Mouse (Mus musculus) heart, embryonic 16.5 days (tissue): ENCODE measurements at regions not wholly inside any gene's neighbourhood (a gene's known extent, or its start where the extent isn't known, plus 50 kb on each side); places are given as distances from the start of the nearest gene placed in this dataset.

ENCODE experiments used
- ATAC-seq: fragments of 200-750 bp; cut with Nextera tagmentation; replicated peaks from 2 replicates; pipeline ENCODE4 v1.8.0; 2017; ENCODE audit warnings: moderate number of reproducible peaks; ENCODE audit not compliant: insufficient read depth, low FRiP score; ENCODE audit errors: extremely low read depth
- H3K27ac ChIP-seq: fragments of 300-500 bp; sonication (generic); 2 replicates; pipeline ENCODE4 v1.5.1; 2014; ENCODE audit warnings: mild to moderate bottlenecking, low read length, control low read depth, moderate library complexity
- H3K27me3 ChIP-seq: fragments of 300-500 bp; sonication (generic); 2 replicates; pipeline ENCODE4 v1.6.1; 2014; ENCODE audit warnings: low read length, mixed read lengths; ENCODE audit not compliant: control insufficient read depth, insufficient read depth
- H3K36me3 ChIP-seq: fragments of 300-500 bp; sonication (generic); 2 replicates; pipeline ENCODE4 v1.6.1; 2014; ENCODE audit not compliant: control insufficient read depth, insufficient read depth
- H3K4me1 ChIP-seq: fragments of 300-500 bp; sonication (generic); 2 replicates; pipeline ENCODE4 v1.6.1; 2014; ENCODE audit warnings: low read length, mixed read lengths; ENCODE audit not compliant: control insufficient read depth, insufficient read depth
- H3K4me2 ChIP-seq: fragments of 300-500 bp; sonication (generic); 2 replicates; pipeline ENCODE4 v1.6.1; 2014; ENCODE audit warnings: low read depth, mild to moderate bottlenecking, control low read depth, low read length
- H3K4me3 ChIP-seq: fragments of 300-500 bp; sonication (generic); 2 replicates; pipeline ENCODE4 v1.5.1; 2014; ENCODE audit warnings: mild to moderate bottlenecking, control low read depth, low read length
- H3K9ac ChIP-seq: fragments of 300-500 bp; sonication (generic); 2 replicates; pipeline ENCODE4 v1.6.1; 2014; ENCODE audit warnings: low read length, control low read depth
- H3K9me3 ChIP-seq: fragments of 300-500 bp; sonication (generic); replicated peaks from 2 replicates; pipeline ENCODE4 v1.6.1; 2016; ENCODE audit warnings: low read length; ENCODE audit not compliant: control insufficient read depth
- WGBS: fragments of 180-500 bp; shearing (Covaris S2); extraction: QIAGEN DNeasy Blood & Tissue Kit; methylation state at CpG from one replicate; pipeline ENCODE4 v1.1.7; 2014; 5-methylcytosine and 5-hydroxymethylcytosine counted together

GRCm38 (mm10) chr10:68606848-68607247 lies 65.2 kb upstream of the Cabcoco1 start:
- H3K27me3 ChIP-seq = no peaks in the 10 kb centered on the region
- H3K27ac ChIP-seq = no peak overlapping the region
- H3K9me3 ChIP-seq = 0 out of 2 replicates have a peak, but pooled peaks cover 2% of the 10 kb centered on the region
- no peak overlapping the region for H3K4me3 ChIP-seq
- H3K36me3 ChIP-seq = no peaks in the 10 kb centered on the region
- no peaks in the 10 kb centered on the region for H3K4me1 ChIP-seq
- no peak overlapping the region for H3K9ac ChIP-seq
- ATAC-seq = no peak
- 59% methylated on average over 2 of the region's 2 CpGs for WGBS
- H3K4me2 ChIP-seq = no peak overlapping the region

DNA sequence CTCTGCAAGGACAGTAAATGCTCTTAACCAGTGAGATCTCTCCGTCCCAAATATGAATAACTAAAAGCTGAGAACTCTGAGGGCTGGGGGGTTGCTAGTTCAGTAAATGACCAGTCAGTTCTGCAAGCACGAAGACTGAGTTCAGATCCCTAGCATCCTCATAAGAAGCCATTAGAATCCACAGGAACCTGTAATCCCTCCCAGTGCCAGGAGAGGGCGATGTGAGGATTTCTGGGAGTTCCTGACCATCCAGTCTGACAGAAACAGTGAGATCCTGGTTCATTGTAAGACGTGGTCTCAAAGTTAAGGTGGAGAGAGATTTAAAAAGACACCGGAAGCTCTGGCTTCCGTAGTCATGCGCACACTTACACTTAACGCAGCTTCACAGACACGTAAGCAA lies 70.2 kb upstream of the Cabcoco1 start:
- H3K4me3 ChIP-seq = no peak overlapping the region
- H3K36me3 ChIP-seq = no peaks in the 10 kb centered on the region
- ATAC-seq = no peak
- H3K4me1 ChIP-seq = no peaks in the 10 kb centered on the region
- no peak overlapping the region for H3K27ac ChIP-seq
- 0 out of 2 replicates have a peak, but pooled peaks cover 2% of the 10 kb centered on the region for H3K9me3 ChIP-seq
- no peak overlapping the region for H3K9ac ChIP-seq
- 79% methylated on average over 9 of the region's 9 CpGs for WGBS
- no peaks in the 10 kb centered on the region for H3K27me3 ChIP-seq
- H3K4me2 ChIP-seq = no peak overlapping the region

GRCm38 (mm10) chr10:68612727-68613126 lies 71.0 kb upstream of the Cabcoco1 start:
- Histone ChIP-seq H3K27me3 (no peaks in the 10 kb centered on the region), H3K4me2 (no peak overlapping the region), H3K4me3 (no peak overlapping the region), H3K4me1 (no peaks in the 10 kb centered on the region), H3K9me3 (0 out of 2 replicates have a peak, but pooled peaks cover 2% of the 10 kb centered on the region), H3K36me3 (no peaks in the 10 kb centered on the region), H3K27ac (no peak overlapping the region), H3K9ac (no peak overlapping the region)
- WGBS = 76% methylated on average over 3 of the region's 3 CpGs
- ATAC-seq = no peak

- WGBS = 86% methylated on average over 5 of the region's 5 CpGs
- Histone ChIP-seq H3K4me2 (no peak overlapping the region), H3K27ac (no peak overlapping the region), H3K36me3 (no peaks in the 10 kb centered on the region), H3K9ac (no peak overlapping the region), H3K9me3 (no peaks in the 10 kb centered on the region), H3K4me1 (no peaks in the 10 kb centered on the region), H3K27me3 (no peaks in the 10 kb centered on the region), H3K4me3 (no peak overlapping the region)
- no peak for ATAC-seq
Measured at GRCm38 (mm10) chr10:68623786-68624185, 82.1 kb upstream of the Cabcoco1 start.

GRCm38 (mm10) chr10:68625329-68625728 lies 83.6 kb upstream of the Cabcoco1 start:
- Histone ChIP-seq H3K4me2 (no peak overlapping the region), H3K9me3 (no peaks in the 10 kb centered on the region), H3K27me3 (no peaks in the 10 kb centered on the region), H3K4me3 (no peak overlapping the region), H3K4me1 (no peaks in the 10 kb centered on the region), H3K9ac (no peak overlapping the region), H3K27ac (no peak overlapping the region), H3K36me3 (no peaks in the 10 kb centered on the region)
- no peak for ATAC-seq
- 49% methylated on average over 5 of the region's 5 CpGs for WGBS

DNA sequence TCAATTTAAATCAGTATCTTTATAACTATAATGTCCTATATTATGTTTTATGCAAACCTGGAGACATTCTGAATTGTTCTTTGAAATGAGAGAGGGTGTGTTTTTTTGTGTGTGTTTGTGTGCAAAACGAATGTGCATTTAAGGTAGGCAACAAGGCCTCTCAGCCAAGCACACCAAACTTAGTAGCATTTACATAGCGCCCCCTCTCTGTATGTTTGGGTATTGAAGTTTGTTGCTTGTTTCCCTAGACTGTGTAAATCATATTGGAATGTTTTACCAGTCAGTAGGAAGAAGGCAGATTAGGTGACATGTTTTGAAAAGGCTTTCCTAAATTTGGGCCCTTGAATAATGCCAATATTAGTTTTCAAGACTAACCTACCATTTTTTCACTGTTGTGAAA lies 84.1 kb upstream of the Cabcoco1 start:
- no peaks in the 10 kb centered on the region for H3K36me3 ChIP-seq
- H3K9me3 ChIP-seq = no peaks in the 10 kb centered on the region
- no peak overlapping the region for H3K9ac ChIP-seq
- no peak overlapping the region for H3K4me3 ChIP-seq
- no peak overlapping the region for H3K4me2 ChIP-seq
- no peaks in the 10 kb centered on the region for H3K4me1 ChIP-seq
- WGBS = 40% methylated on average over 2 of the region's 2 CpGs
- H3K27me3 ChIP-seq = no peaks in the 10 kb centered on the region
- no peak for ATAC-seq
- H3K27ac ChIP-seq = no peak overlapping the region

DNA sequence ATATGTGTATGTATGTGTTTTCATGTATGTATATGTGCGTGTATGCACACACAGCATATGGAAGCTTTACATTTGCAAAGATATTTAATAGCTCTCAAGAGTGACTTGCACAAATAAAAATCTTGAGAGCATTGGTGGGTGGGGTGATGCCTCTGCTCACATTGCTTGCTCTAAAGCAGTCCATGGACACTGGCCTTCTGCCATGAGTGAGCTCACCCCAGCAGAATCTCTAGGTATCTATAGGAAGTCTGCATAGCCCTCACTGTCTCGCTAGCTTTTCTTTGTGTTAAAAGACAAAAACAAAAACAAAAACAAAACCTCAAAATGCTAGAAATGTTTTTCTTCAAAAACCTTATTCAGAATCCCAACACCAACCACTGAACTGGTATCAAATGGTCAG lies 87.8 kb upstream of the Cabcoco1 start:
- no peaks in the 10 kb centered on the region for H3K9me3 ChIP-seq
- no peak overlapping the region for H3K4me2 ChIP-seq
- H3K27me3 ChIP-seq = no peaks in the 10 kb centered on the region
- H3K4me1 ChIP-seq = no peaks in the 10 kb centered on the region
- 71% methylated on average over 2 of the region's 2 CpGs for WGBS
- H3K4me3 ChIP-seq = no peak overlapping the region
- no peak overlapping the region for H3K27ac ChIP-seq
- H3K36me3 ChIP-seq = no peaks in the 10 kb centered on the region
- no peak for ATAC-seq
- H3K9ac ChIP-seq = no peak overlapping the region

- Histone ChIP-seq H3K4me3 (no peak overlapping the region), H3K4me2 (no peak overlapping the region), H3K9ac (no peak overlapping the region), H3K4me1 (no peaks in the 10 kb centered on the region), H3K27ac (no peak overlapping the region), H3K36me3 (no peaks in the 10 kb centered on the region), H3K9me3 (no peaks in the 10 kb centered on the region), H3K27me3 (no peaks in the 10 kb centered on the region)
- ATAC-seq = no peak
- 78% methylated on average over 5 of the region's 5 CpGs for WGBS
Measured at GRCm38 (mm10) chr10:68633180-68633579, 90.3 kb upstream of the Tmem26 start.

DNA sequence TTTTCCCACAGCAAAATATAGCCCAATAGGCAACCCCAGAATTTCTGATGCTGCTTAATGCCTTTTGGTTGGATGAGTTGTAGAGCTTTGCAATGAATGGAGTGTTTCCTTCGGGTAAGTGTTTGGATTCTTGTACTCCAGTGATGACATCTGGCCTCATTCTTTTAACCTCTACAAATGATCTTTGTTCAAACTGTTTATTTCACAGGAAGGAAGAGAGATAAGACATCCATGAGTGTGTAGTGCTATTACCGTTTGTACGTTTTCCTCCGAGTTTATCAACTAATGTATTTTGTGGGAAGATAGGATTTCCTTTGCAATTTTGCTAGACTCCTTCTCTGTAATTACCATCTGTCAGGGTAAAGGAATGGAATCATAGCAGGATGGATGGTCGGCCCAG lies 70.7 kb upstream of the Tmem26 start:
- H3K9ac ChIP-seq = no peak overlapping the region
- no peaks in the 10 kb centered on the region for H3K27me3 ChIP-seq
- ATAC-seq = no peak
- H3K4me2 ChIP-seq = no peak overlapping the region
- no peak overlapping the region for H3K4me3 ChIP-seq
- H3K9me3 ChIP-seq = no peaks in the 10 kb centered on the region
- H3K4me1 ChIP-seq = no peaks in the 10 kb centered on the region
- H3K36me3 ChIP-seq = no peaks in the 10 kb centered on the region
- no peak overlapping the region for H3K27ac ChIP-seq
- 46% methylated on average over 5 of the region's 5 CpGs for WGBS

DNA sequence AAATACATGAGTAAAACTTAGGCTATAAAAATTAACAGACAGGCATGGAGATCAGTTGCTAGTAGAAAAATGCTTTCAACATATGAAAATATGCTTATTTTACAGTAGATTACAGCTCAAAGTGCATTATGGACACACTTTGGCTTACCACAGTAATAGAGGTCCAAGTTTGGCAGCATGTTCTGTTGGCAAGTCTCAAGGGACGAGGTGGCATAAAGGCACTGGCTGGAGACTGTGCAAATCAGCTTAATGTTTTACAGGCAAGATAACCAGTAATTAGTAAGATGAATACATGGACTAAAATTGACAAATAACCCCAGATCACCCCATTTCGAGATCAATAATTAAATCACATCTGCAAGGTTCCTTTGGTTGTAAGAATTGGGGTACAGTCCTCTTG lies 68.0 kb upstream of the Tmem26 start:
- no peak overlapping the region for H3K27ac ChIP-seq
- WGBS = 77% methylated on average over 2 of the region's 2 CpGs
- H3K36me3 ChIP-seq = no peaks in the 10 kb centered on the region
- no peaks in the 10 kb centered on the region for H3K4me1 ChIP-seq
- no peaks in the 10 kb centered on the region for H3K27me3 ChIP-seq
- no peak overlapping the region for H3K4me2 ChIP-seq
- no peak for ATAC-seq
- no peak overlapping the region for H3K9ac ChIP-seq
- no peak overlapping the region for H3K4me3 ChIP-seq
- peaks cover 3% of the 10 kb centered on the region; the same call in 1 of the 2 replicates for H3K9me3 ChIP-seq
